Mouse (Mus musculus): Measurements from ENCODE around the gene Glyr1. TPM values are rescaled to one million over a fixed set of nuclear protein-coding genes. Genes with fewer than 3 reads are reported as not detected.

The Glyr1 gene
- total RNA-seq (2021) = 10 to 100 TPM; 88.1 to 99.2 TPM
- long read RNA-seq, experiment 1, transcript Glyr1-202 (16 exons, 3,292 nt) = major isoform, 116 of 186 reads
- long read RNA-seq, experiment 1, transcript Glyr1-201 (16 exons, 3,280 nt) = minor isoform, 30 of 186 reads
- long read RNA-seq, experiment 1, partial matches to known transcripts = 10 of 186 reads
- long read RNA-seq, experiment 1, other reads (novel, unspliced or antisense) = 30 of 186 reads
- long read RNA-seq, experiment 2, transcript Glyr1-202 (16 exons, 3,292 nt) = major isoform, 151 of 275 reads
- long read RNA-seq, experiment 2, transcript Glyr1-201 (16 exons, 3,280 nt) = minor isoform, 66 of 275 reads
- long read RNA-seq, experiment 2, partial matches to known transcripts = 20 of 275 reads
- long read RNA-seq, experiment 2, other reads (novel, unspliced or antisense) = 35 of 275 reads

GRCm38 (mm10) chr16:5049774-5050234 is at the start of gene Glyr1, which contains the start of gene Ubn1:
Gene Glyr1 (minus strand): TSS chr16:5049863.
Gene Ubn1 (plus strand): TSS chr16:5050057.
- DNase-seq (ENCODE audit: low spot score in 2 of 2) = peak; percentile 96 to 97

GRCm38 (mm10) chr16:5096504-5096903 is 46.8 kb upstream of the Glyr1 start:
- no peak for DNase-seq (ENCODE audit: low spot score in 2 of 2)

- DNase-seq (ENCODE audit: low spot score in 2 of 2) = no peak
These were observed 43.6 kb upstream of the Glyr1 start for GRCm38 (mm10) chr16:5093285-5093684.

GRCm38 (mm10) chr16:5089021-5089420 is 39.4 kb upstream of the Glyr1 start:
- DNase-seq (ENCODE audit: low spot score in 2 of 2) = no peak

GRCm38 (mm10) chr16:5086179-5086578 is 36.5 kb upstream of the Glyr1 start:
- no peak for DNase-seq (ENCODE audit: low spot score in 2 of 2)

GRCm38 (mm10) chr16:5085196-5085595 is 35.5 kb upstream of the Glyr1 start:
- DNase-seq (ENCODE audit: low spot score in 2 of 2) = no peak

GRCm38 (mm10) chr16:5074341-5074740 is 24.7 kb upstream of the Glyr1 start:
- peak; percentile 40 to 53 for DNase-seq (ENCODE audit: low spot score in 2 of 2)

- DNase-seq (ENCODE audit: low spot score in 2 of 2) = no peak
These were observed 22.3 kb upstream of the Glyr1 start for GRCm38 (mm10) chr16:5071974-5072373.

- DNase-seq (ENCODE audit: low spot score in 2 of 2) = peak in 1 of 2 experiments; percentile 28
These were observed 20.7 kb upstream of the Glyr1 start for GRCm38 (mm10) chr16:5070321-5070720.

GRCm38 (mm10) chr16:5063472-5063871 is 13.8 kb upstream of the Glyr1 start:
- DNase-seq (ENCODE audit: low spot score in 2 of 2) = no peak

- no peak for DNase-seq (ENCODE audit: low spot score in 2 of 2)
These were observed 8.5 kb upstream of the Glyr1 start for GRCm38 (mm10) chr16:5058114-5058513.

- DNase-seq (ENCODE audit: low spot score in 2 of 2) = peak; percentile 74 to 76
These were observed 818 bp upstream of the Glyr1 start for GRCm38 (mm10) chr16:5050251-5051110.

GRCm38 (mm10) chr16:5049182-5049773 is 385 bp downstream of the Glyr1 start:
- no peak for DNase-seq (ENCODE audit: low spot score in 2 of 2)

- DNase-seq (ENCODE audit: low spot score in 2 of 2) = no peak
These were observed 4.3 kb downstream of the Glyr1 start for GRCm38 (mm10) chr16:5045322-5045721.

- no peak for DNase-seq (ENCODE audit: low spot score in 2 of 2)
These were observed 12.9 kb downstream of the Glyr1 start for GRCm38 (mm10) chr16:5036649-5037234.

GRCm38 (mm10) chr16:5035591-5035990 is 14.1 kb downstream of the Glyr1 start:
- no peak for DNase-seq (ENCODE audit: low spot score in 2 of 2)

GRCm38 (mm10) chr16:5029847-5030246 is 19.8 kb downstream of the Glyr1 start:
- DNase-seq (ENCODE audit: low spot score in 2 of 2) = no peak

GRCm38 (mm10) chr16:5024021-5024420 is 25.6 kb downstream of the Glyr1 start:
- no peak for DNase-seq (ENCODE audit: low spot score in 2 of 2)

- DNase-seq (ENCODE audit: low spot score in 2 of 2) = no peak
These were observed 35.1 kb downstream of the Glyr1 start for GRCm38 (mm10) chr16:5014578-5014977.

- DNase-seq (ENCODE audit: low spot score in 2 of 2) = peak; percentile 87 to 93
These were observed 36.4 kb downstream of the Glyr1 start, which contains the start of gene Rogdi for GRCm38 (mm10) chr16:5013054-5013838. Gene Rogdi (minus strand): TSS chr16:5013553.

All from adrenal gland, adult 18-20 months (tissue).